ENCODE assay signal across 13 mouse cellular contexts in genomic region chr2:33025040-33025439, GRCm38 (mm10). TPM values are rescaled to one million over a fixed set of nuclear protein-coding genes. Genes with fewer than 3 reads are reported as not detected.
DNase-seq lines count a peak whose midpoint lies in the region; ATAC-seq and TF ChIP-seq lines count a peak whose summit lies in the region.
"Had no signal": no experiment of that assay in that cellular context is flagged by ENCODE, and none has a peak within 500 bp of the region (broad histone marks: within the 10 kb centered on the region; RNA-seq: fewer than 3 reads in every experiment).

No protein-coding gene starts in this region.

- no peak overlapping the region for H3K4me2 ChIP-seq in lung, embryonic 16.5 days (ENCODE audit: low read depth, low read length)
- H3K4me2 ChIP-seq in stomach, postnatal 0 days (replicated peaks; ENCODE audit: low read depth): no peak overlapping the region
- H3K4me2 ChIP-seq: forebrain, embryonic 12.5 days; hindbrain, embryonic 15.5 days; liver, embryonic 13.5 days; midbrain, embryonic 15.5 days had no signal

- no peak overlapping the region for H3K9ac ChIP-seq in lung, embryonic 16.5 days (ENCODE audit: low read length)
- no peak overlapping the region for H3K9ac ChIP-seq in stomach, postnatal 0 days (ENCODE audit: low read length)
- H3K9ac ChIP-seq: forebrain, embryonic 12.5 days; hindbrain, embryonic 15.5 days; liver, embryonic 13.5 days; midbrain, embryonic 15.5 days had no signal

- H3K27ac ChIP-seq in spleen, adult 2 months (ENCODE audit: insufficient read depth, low read length): peak overlapping the region; percentile 10; the same call in 1 of the 2 replicates
- H3K27ac ChIP-seq in lung, embryonic 16.5 days (ENCODE audit: low read length): no peak overlapping the region
- H3K27ac ChIP-seq in stomach, postnatal 0 days (replicated peaks): no peak overlapping the region
- H3K27ac ChIP-seq: forebrain, embryonic 12.5 days; hindbrain, embryonic 15.5 days; liver, embryonic 13.5 days; midbrain, embryonic 15.5 days had no signal

- peaks cover 6% of the 10 kb centered on the region; the same call in 1 of the 2 replicates for H3K4me1 ChIP-seq in spleen, adult 2 months (ENCODE audit: control insufficient read depth, insufficient read depth, insufficient read length)
- no peaks in the 10 kb centered on the region for H3K4me1 ChIP-seq in lung, embryonic 16.5 days (replicated peaks; ENCODE audit: control insufficient read depth, insufficient read depth, low read length)
- no peaks in the 10 kb centered on the region for H3K4me1 ChIP-seq in stomach, postnatal 0 days (replicated peaks; ENCODE audit: control insufficient read depth, insufficient read depth)
- H3K4me1 ChIP-seq: forebrain, embryonic 12.5 days; liver, embryonic 13.5 days; midbrain, embryonic 15.5 days had no signal

- H3K4me3 ChIP-seq in spleen, adult 2 months (ENCODE audit: extremely low read depth, insufficient read depth, insufficient read length): no peak overlapping the region
- no peak overlapping the region for H3K4me3 ChIP-seq in lung, embryonic 16.5 days (ENCODE audit: low read length)
- no peak overlapping the region for H3K4me3 ChIP-seq in stomach, postnatal 0 days (ENCODE audit: low read depth, low read length)
- H3K4me3 ChIP-seq: forebrain, embryonic 12.5 days; hindbrain, embryonic 15.5 days; liver, embryonic 13.5 days; midbrain, embryonic 15.5 days had no signal

- no peak for TF ChIP-seq EP300 in stomach, postnatal 0 days (optimal IDR thresholded peaks at IDR 0.05)

- 20% methylated on average over 4 of the region's 4 CpGs for WGBS in spleen, adult 2 months
- 65% methylated on average over 4 of the region's 4 CpGs for WGBS in lung, embryonic 16.5 days
- 66% methylated on average over 4 of the region's 4 CpGs for WGBS in stomach, postnatal 0 days

- no peaks in the 10 kb centered on the region for H3K27me3 ChIP-seq in spleen, adult 2 months (ENCODE audit: control insufficient read depth, insufficient read depth, low read length)
- H3K27me3 ChIP-seq in lung, embryonic 16.5 days (ENCODE audit: control insufficient read depth, insufficient read depth, low read depth, low read length): no peaks in the 10 kb centered on the region
- H3K27me3 ChIP-seq in stomach, postnatal 0 days (ENCODE audit: control insufficient read depth, insufficient read depth, low read length): no peaks in the 10 kb centered on the region
- H3K27me3 ChIP-seq: forebrain, embryonic 12.5 days; hindbrain, embryonic 15.5 days; liver, embryonic 13.5 days; midbrain, embryonic 15.5 days had no signal

- TF ChIP-seq CTCF in spleen, adult 2 months (IDR thresholded peaks at IDR 0.05; ENCODE audit: extremely low read depth, insufficient read depth, insufficient read length, insufficient replicate concordance): no peak
- no peak for TF ChIP-seq CTCF in stomach, postnatal 0 days (IDR thresholded peaks at IDR 0.05; ENCODE audit: low read depth)

- DNase-seq in heart, adult 11 months: peak; percentile 93
- no peak for DNase-seq in heart, postnatal 25 days (ENCODE audit: low spot score)
- peak in 1 of 2 experiments; percentile 22 for DNase-seq in spleen, adult 2 months (ENCODE audit: low read depth in 1 of 2, low spot score in 2 of 2)
- DNase-seq in spleen, adult 12 weeks (ENCODE audit: low spot score): no peak
- DNase-seq in stomach, postnatal 0 days (ENCODE audit: low spot score): no peak
- no peak for DNase-seq in ovary, postnatal 14 days (ENCODE audit: low spot score)
- DNase-seq in left cerebral cortex, adult 11 months (ENCODE audit: low spot score): no peak
- DNase-seq: gastrocnemius, postnatal 25 days; liver, embryonic 13.5 days had no signal

- no peak for TF ChIP-seq POLR2A in spleen, adult 2 months (IDR thresholded peaks at IDR 0.05; ENCODE audit: low read depth, low read length)

- ATAC-seq in lung, embryonic 16.5 days (ENCODE audit: low read depth): peak; percentile 54
- ATAC-seq in stomach, postnatal 0 days (ENCODE audit: low FRiP score, low TSS enrichment): 0 out of 2 replicates have a peak, but pooled peaks have one; percentile 60
- ATAC-seq: midbrain, embryonic 15.5 days had no signal

- H3K36me3 ChIP-seq in spleen, adult 2 months (ENCODE audit: control insufficient read depth, insufficient read depth, low read length): no peaks in the 10 kb centered on the region
- H3K36me3 ChIP-seq in lung, embryonic 16.5 days (ENCODE audit: control insufficient read depth, insufficient read depth, low read length): no peaks in the 10 kb centered on the region
- no peaks in the 10 kb centered on the region for H3K36me3 ChIP-seq in stomach, postnatal 0 days (ENCODE audit: control insufficient read depth, insufficient read depth, low read length)
- H3K36me3 ChIP-seq: forebrain, embryonic 12.5 days; liver, embryonic 13.5 days; midbrain, embryonic 15.5 days had no signal

- no peaks in the 10 kb centered on the region for H3K9me3 ChIP-seq in lung, embryonic 16.5 days (ENCODE audit: control insufficient read depth, low read length)
- no peaks in the 10 kb centered on the region for H3K9me3 ChIP-seq in stomach, postnatal 0 days (ENCODE audit: control insufficient read depth, low read length)
- H3K9me3 ChIP-seq: forebrain, embryonic 12.5 days; hindbrain, embryonic 15.5 days; liver, embryonic 13.5 days; midbrain, embryonic 15.5 days had no signal

- intact Hi-C loops in heart, postnatal 25 days (cut with DNase I): no loop called here

RNA-seq across cellular contexts. Expression of gene Slc2a8, which starts 43.2 kb away (rescaled TPM):
- total RNA-seq in heart, postnatal 25 days (2021): 10 to 100 TPM; 14.6 to 16.0 TPM
- 24.7 and 28.0 TPM in 2 replicates for polyA plus RNA-seq in spleen, adult 2 months (2012; rRNA removed)
- polyA plus RNA-seq in lung, embryonic 16.5 days (2015; fragmentation: Nextera tagmentation; extraction: Ambion mirVana): 19.2 and 20.6 TPM in 2 replicates
- polyA plus RNA-seq in stomach, postnatal 0 days (2015; fragmentation: Nextera tagmentation; extraction: Ambion mirVana): 12.1 and 12.8 TPM in 2 replicates
